Mouse (Mus musculus) brown adipose tissue, adult 24 weeks (tissue): ENCODE measurements around the gene Mettl18. TPM values are rescaled to one million over a fixed set of nuclear protein-coding genes. Genes with fewer than 3 reads are reported as not detected.
"Not testable (repeated sequence)": the region's sequence is repeated elsewhere in the genome, so short reads cannot be mapped to it uniquely, and the experiment has no call there.

Experiments used
- H3K27ac ChIP-seq: fragments of 200-500 bp; replicated peaks from 2 replicates; pipeline ENCODE4 v1.5.1; 2012; ENCODE audit warnings: low read depth, mild to moderate bottlenecking, low read length
- H3K4me1 ChIP-seq: fragments of 200-500 bp; 2 replicates; pipeline ENCODE4 v1.6.1; 2012; ENCODE audit warnings: low read length, mixed read lengths; ENCODE audit not compliant: control insufficient read depth, insufficient read depth, insufficient read length
- H3K4me3 ChIP-seq: fragments of 200-500 bp; 2 replicates; pipeline ENCODE4 v1.5.1; 2012; ENCODE audit warnings: low read depth, mild to moderate bottlenecking, low read length, moderate library complexity; ENCODE audit not compliant: insufficient read depth
- polyA plus RNA-seq: library from polyadenylated mRNA; stranded (reverse); fragments of >200 nt; gene quantifications from 2 replicates; pipeline ENCODE4 v1.2.4, GENCODE M21; 2012; ENCODE audit not compliant: missing spikeins, insufficient read depth, insufficient read length

Gene Mettl18
- polyA plus RNA-seq, 1 experiment, result 2.3 TPM

DNA sequence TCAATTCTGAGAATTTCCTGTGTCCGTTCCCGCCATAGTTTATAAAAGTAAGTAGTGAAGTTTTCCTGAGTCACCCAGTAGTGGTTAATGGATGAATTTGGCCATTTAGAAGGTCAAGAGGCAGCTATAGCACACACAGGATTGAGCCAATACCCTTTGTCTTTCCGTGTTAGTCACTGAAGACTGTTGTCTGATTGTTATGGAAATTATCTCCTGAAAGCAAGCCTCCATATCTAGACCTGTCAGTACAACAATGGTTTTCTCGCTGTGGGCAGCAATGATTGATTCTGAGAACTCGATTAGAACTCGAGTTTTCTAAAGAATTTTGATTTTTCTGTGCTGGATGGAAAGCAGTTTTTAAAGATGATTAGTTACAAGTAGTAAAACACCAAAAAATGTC is 25.1 kb downstream of the Mettl18 start:
- no peak overlapping the region for H3K27ac ChIP-seq
- no peaks in the 10 kb centered on the region for H3K4me1 ChIP-seq
- no peak overlapping the region for H3K4me3 ChIP-seq

DNA sequence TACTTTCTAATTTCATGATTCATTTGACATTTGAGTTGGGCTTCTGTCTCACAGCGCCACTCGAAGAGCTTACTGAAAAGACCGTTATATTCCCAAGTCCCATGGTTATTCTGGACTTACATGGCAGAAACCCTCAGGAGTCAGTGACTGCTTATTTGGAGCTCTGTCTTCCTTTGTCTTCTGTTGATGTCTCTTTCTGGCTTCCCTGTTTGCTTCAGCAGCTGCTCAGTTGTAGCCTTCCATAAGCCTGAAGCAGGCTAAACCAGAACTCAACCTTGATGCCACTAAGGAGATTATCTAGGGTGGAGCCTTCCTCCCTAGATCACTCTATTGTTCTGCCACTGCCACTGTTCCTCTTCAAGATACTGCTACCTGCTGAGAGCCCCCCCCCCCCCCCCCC is 26.1 kb downstream of the Mettl18 start:
- H3K4me1 ChIP-seq, H3K27ac ChIP-seq, H3K4me3 ChIP-seq: not testable (repeated sequence)

DNA sequence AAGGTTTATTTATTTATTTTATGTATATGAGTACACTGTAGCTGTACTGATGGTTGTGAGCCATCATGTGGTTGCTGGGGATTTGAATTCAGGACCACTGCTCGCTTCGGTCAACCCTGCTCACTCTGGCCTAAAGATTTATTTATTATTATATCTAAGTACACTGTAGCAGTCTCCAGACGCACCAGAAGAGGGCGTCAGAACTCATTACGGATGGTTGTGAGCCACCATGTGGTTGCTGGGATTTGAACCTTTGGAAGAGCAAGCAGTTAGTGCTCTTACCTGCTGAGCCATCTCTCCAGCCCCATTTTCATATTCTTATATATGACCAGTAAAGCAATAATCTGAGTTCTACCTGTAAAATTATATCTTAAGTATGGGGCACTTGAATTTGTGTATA is 27.4 kb downstream of the Mettl18 start:
- H3K4me1 ChIP-seq, H3K27ac ChIP-seq, H3K4me3 ChIP-seq: not testable (repeated sequence)

DNA sequence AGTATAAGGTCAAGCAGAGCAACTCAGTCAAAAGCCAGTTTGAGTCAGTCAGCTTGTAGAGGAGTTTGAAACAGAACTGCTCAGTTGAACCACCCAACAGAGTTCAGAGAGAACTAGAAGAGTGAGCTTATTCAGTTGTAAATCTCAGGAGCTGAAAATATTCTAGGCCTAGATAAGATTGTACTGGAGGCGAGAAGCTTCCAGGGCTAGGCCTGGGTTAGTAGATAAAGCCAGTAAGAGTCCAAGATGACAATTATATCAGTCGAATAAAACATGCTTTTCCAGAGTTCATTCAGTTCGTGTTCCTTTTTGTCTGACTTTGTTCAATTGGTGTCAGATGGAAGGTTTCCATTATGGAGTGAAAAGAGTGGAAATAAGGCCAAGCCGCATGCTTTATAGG is 31.0 kb downstream of the Mettl18 start:
- no peak overlapping the region for H3K27ac ChIP-seq
- no peak overlapping the region for H3K4me3 ChIP-seq
- no peaks in the 10 kb centered on the region for H3K4me1 ChIP-seq

DNA sequence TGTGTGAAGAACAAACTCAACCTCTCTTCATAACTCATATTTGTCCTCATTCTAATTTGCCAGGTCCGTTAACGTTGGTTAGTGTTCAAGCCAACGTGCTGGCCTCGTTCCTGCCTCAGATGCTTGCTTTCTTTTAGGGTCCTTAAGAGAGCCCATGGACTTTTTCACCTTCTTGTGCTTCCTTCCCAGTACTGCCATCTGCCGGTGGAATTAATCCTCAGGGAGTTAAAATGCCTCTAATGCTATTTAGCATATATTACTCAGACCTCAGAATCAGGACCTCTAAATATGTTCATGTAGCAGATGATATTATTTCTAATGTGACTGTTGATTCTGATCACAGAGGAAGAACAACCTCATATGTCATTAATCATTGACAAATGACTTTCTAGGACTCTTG is 32.7 kb downstream of the Mettl18 start:
- no peaks in the 10 kb centered on the region for H3K4me1 ChIP-seq
- no peak overlapping the region for H3K27ac ChIP-seq
- no peak overlapping the region for H3K4me3 ChIP-seq

DNA sequence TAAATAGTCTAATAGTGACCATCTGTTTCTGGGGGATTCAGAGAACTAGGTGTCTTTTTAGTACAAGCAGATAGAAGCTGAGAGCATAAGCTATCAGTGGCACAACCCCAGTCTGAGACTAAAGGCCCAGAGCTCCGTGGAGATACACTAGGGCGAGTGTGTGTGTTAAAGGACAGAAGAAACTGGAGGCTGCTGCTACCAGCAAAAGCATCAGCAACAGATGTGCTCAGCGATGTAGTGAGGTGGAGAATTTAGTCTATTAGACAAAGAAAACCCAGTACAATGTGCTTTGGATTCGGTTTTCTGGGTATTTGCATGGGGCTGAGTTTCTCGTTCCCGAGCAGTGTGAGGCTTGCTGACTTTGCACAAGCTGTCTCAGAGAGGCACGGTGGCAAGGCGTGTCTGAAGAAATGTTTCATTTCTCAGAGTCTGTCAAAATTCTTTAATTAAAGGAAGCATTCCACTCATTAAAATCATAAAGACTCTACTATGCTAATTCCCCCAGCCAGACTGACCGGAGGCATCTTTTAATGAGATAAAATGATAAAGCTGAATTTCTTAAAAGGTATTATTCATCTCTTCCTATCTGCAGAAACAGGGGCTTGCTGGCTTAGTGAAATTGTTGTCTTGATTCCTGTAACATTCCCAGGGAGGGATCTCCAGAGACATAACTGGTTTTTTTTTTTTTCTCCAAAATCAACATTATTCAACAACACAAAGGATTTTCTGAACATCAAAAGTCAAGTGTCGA is 45.9 kb downstream of the Mettl18 start:
- 0 out of 2 replicates have a peak, but pooled peaks cover 3% of the 10 kb centered on the region for H3K4me1 ChIP-seq
- H3K4me3 ChIP-seq, result no peak overlapping the region
- H3K27ac ChIP-seq, result no peak overlapping the region

DNA sequence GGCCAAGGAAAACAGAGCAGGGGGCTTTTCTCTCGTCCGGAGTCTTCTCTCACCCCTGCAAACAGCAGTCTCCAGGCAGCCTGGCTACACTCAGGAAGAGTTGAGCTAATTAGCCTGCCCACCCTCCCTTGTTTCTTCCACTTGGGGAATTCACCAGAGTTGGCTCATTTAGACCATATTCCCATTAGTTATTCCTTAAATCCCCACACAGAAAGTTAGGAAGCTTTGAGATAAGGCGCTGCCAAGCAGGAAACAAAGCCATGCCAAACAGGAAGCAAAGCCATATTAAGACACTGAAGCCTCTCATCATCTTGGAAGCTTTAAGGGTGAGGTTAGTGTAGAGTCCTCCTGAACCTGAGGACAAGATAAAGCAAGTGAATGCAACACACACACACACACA is 48.9 kb downstream of the Mettl18 start:
- Histone ChIP-seq H3K4me1 (0 out of 2 replicates have a peak, but pooled peaks cover 3% of the 10 kb centered on the region), H3K27ac (no peak overlapping the region), H3K4me3 (no peak overlapping the region)

Other genes with a start within 250 kb of the Mettl18 start
- gene Kifap3, start 215.3 kb upstream of the Mettl18 start, polyA plus RNA-seq, result 9.8 and 13.7 TPM in 2 replicates
- gene Scyl3, start 65.8 kb upstream of the Mettl18 start, polyA plus RNA-seq, result 6.2 and 6.3 TPM in 2 replicates
- gene BC055324, start 93 bp upstream of the Mettl18 start, polyA plus RNA-seq, result not detected in 2 replicates
- 0.38 TPM in 1 of 2 replicates, not detected in the other for gene Sele, start 53.3 kb downstream of the Mettl18 start, polyA plus RNA-seq
- 1.3 TPM in 1 of 2 replicates, not detected in the other for gene Sell, start 67.1 kb downstream of the Mettl18 start, polyA plus RNA-seq
- gene Selp, start 120.4 kb downstream of the Mettl18 start, polyA plus RNA-seq, result 1.7 and 2.4 TPM in 2 replicates
- 0.25 and 0.40 TPM in 2 replicates for gene F5, start 156.9 kb downstream of the Mettl18 start, polyA plus RNA-seq